Mouse (Mus musculus): ENCODE measurements around the gene Tasp1. TPM values are rescaled to one million over a fixed set of nuclear protein-coding genes. Genes with fewer than 3 reads are reported as not detected.
"Not testable (repeated sequence)": the region's sequence is repeated elsewhere in the genome, so short reads cannot be mapped to it uniquely, and the experiment has no call there.

Tasp1 gene
- polyA plus RNA-seq, 1 experiment, result not detected

GRCm38 (mm10) chr2:139932211-139932610 is 134.4 kb downstream of the Tasp1 start:
- Histone ChIP-seq H3K4me1 (ENCODE audit: control insufficient read depth, insufficient read depth, low read length) (no peaks in the 10 kb centered on the region), H3K27ac (ENCODE audit: insufficient read depth, low read depth, low read length) (no peak overlapping the region), H3K4me3 (ENCODE audit: insufficient read depth, low read depth, low read length) (no peak overlapping the region)
- 78% methylated on average over 2 of the region's 2 CpGs for WGBS
- TF ChIP-seq CTCF (IDR thresholded peaks at IDR 0.05; ENCODE audit: insufficient read depth, low read depth, low read length), result no peak
- TF ChIP-seq POLR2A (IDR thresholded peaks at IDR 0.05; ENCODE audit: insufficient read depth, low read depth, low read length), result no peak

DNA sequence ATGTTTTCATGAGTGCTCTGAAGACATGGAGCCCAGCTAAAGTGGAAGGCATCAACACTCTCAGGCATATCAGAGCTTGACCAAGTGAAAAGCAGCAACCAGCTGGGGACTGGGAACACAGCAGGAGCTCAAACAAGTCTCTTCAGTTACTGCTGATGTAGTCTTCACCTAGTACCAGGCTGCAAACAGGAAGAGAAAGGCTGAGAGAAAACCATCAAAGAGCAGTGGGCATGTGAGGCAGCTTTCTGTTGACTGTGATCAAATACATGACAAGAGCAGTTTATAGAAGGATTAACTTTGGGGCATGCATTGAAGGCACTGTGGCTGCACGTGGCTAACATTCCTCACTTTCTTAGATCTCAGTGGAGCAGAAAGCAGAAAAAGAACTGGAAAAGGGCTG is 141.7 kb downstream of the Tasp1 start:
- no peak overlapping the region for H3K4me3 ChIP-seq (ENCODE audit: insufficient read depth, low read depth, low read length)
- TF ChIP-seq CTCF (IDR thresholded peaks at IDR 0.05; ENCODE audit: insufficient read depth, low read depth, low read length) (no peak), POLR2A (IDR thresholded peaks at IDR 0.05; ENCODE audit: insufficient read depth, low read depth, low read length) (no peak)
- 35% methylated on average over 1 of the region's 1 CpGs for WGBS

GRCm38 (mm10) chr2:139921395-139921794 is 145.2 kb downstream of the Tasp1 start:
- H3K27ac ChIP-seq (ENCODE audit: insufficient read depth, low read depth, low read length); H3K4me3 ChIP-seq (ENCODE audit: insufficient read depth, low read depth, low read length); H3K4me1 ChIP-seq (ENCODE audit: control insufficient read depth, insufficient read depth, low read length): not testable (repeated sequence)

More for the DNA sequence above, 141.7 kb downstream of the Tasp1 start:
- Histone ChIP-seq H3K27ac (ENCODE audit: insufficient read depth, low read depth, low read length) (no peak overlapping the region), H3K4me1 (ENCODE audit: control insufficient read depth, insufficient read depth, low read length) (0 out of 2 replicates have a peak, but pooled peaks cover 2% of the 10 kb centered on the region)

- Histone ChIP-seq H3K27ac (ENCODE audit: insufficient read depth, low read depth, low read length) (no peak overlapping the region), H3K4me1 (ENCODE audit: control insufficient read depth, insufficient read depth, low read length) (0 out of 2 replicates have a peak, but pooled peaks cover 2% of the 10 kb centered on the region), H3K4me3 (ENCODE audit: insufficient read depth, low read depth, low read length) (no peak overlapping the region)
- TF ChIP-seq POLR2A (IDR thresholded peaks at IDR 0.05; ENCODE audit: insufficient read depth, low read depth, low read length) (no peak), CTCF (IDR thresholded peaks at IDR 0.05; ENCODE audit: insufficient read depth, low read depth, low read length) (no peak)
- WGBS, result 83% methylated on average over 2 of the region's 2 CpGs
Measured at GRCm38 (mm10) chr2:139919757-139920156, 146.8 kb downstream of the Tasp1 start.

GRCm38 (mm10) chr2:139906441-139907157 is 160.0 kb downstream of the Tasp1 start:
- no peaks in the 10 kb centered on the region for H3K4me1 ChIP-seq (ENCODE audit: control insufficient read depth, insufficient read depth, low read length)
- H3K27ac ChIP-seq (ENCODE audit: insufficient read depth, low read depth, low read length), result no peak overlapping the region
- no peak overlapping the region for H3K4me3 ChIP-seq (ENCODE audit: insufficient read depth, low read depth, low read length)
- TF ChIP-seq POLR2A (IDR thresholded peaks at IDR 0.05; ENCODE audit: insufficient read depth, low read depth, low read length), result no peak
- TF ChIP-seq CTCF (IDR thresholded peaks at IDR 0.05; ENCODE audit: insufficient read depth, low read depth, low read length), result no peak
- WGBS, result 90% methylated on average over 9 of the region's 9 CpGs

GRCm38 (mm10) chr2:139891405-139892089 is 175.1 kb downstream of the Tasp1 start:
- H3K4me1 ChIP-seq (ENCODE audit: control insufficient read depth, insufficient read depth, low read length), result no peaks in the 10 kb centered on the region
- no peak for TF ChIP-seq POLR2A (IDR thresholded peaks at IDR 0.05; ENCODE audit: insufficient read depth, low read depth, low read length)
- TF ChIP-seq CTCF (IDR thresholded peaks at IDR 0.05; ENCODE audit: insufficient read depth, low read depth, low read length), result no peak
- no peak overlapping the region for H3K27ac ChIP-seq (ENCODE audit: insufficient read depth, low read depth, low read length)
- no peak overlapping the region for H3K4me3 ChIP-seq (ENCODE audit: insufficient read depth, low read depth, low read length)

- 48% methylated on average over 4 of the region's 4 CpGs for WGBS
- H3K27ac ChIP-seq (ENCODE audit: insufficient read depth, low read depth, low read length), result no peak overlapping the region
Measured at GRCm38 (mm10) chr2:139884264-139884637, 182.4 kb downstream of the Tasp1 start.

DNA sequence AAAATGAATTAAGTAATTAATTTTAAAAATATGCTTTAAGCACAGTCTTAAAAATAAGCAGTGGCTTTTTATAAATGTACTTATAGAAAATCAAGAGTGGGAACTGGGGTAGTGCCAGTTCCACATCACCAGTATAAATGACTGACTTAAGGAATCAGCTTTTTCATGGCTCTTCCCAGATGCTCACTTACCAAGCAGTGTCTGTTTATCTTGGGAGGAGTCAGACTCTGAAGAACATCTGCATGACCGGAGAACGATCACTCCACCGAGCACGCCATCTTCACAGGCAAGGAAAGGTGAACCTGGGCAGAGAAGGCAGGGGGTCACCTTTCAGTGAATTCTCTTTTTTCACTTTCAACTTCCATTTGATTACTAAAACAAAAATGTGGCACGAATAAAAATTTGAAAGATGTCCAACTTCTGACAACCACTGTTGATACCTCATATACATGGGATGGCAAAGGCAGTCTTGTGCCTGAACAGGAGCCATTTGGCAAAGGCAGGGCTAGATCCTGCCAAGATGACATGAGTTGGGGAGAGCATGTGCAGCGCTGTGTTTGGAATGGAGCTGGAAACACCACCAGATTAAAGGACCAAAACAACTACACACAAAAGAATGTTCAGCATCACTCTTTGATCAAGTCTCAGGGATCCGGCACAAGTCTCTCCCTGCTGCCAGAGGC is 182.9 kb downstream of the Tasp1 start:
- Histone ChIP-seq H3K27ac (ENCODE audit: insufficient read depth, low read depth, low read length) (no peak overlapping the region), H3K4me1 (ENCODE audit: control insufficient read depth, insufficient read depth, low read length) (peaks cover 2% of the 10 kb centered on the region; the same call in 1 of the 2 replicates), H3K4me3 (ENCODE audit: insufficient read depth, low read depth, low read length) (no peak overlapping the region)
- TF ChIP-seq CTCF (IDR thresholded peaks at IDR 0.05; ENCODE audit: insufficient read depth, low read depth, low read length) (no peak), POLR2A (IDR thresholded peaks at IDR 0.05; ENCODE audit: insufficient read depth, low read depth, low read length) (no peak)
- 74% methylated on average over 7 of the region's 7 CpGs for WGBS

More at GRCm38 (mm10) chr2:139884264-139884637, 182.4 kb downstream of the Tasp1 start:
- TF ChIP-seq POLR2A (IDR thresholded peaks at IDR 0.05; ENCODE audit: insufficient read depth, low read depth, low read length) (no peak), CTCF (IDR thresholded peaks at IDR 0.05; ENCODE audit: insufficient read depth, low read depth, low read length) (no peak)
- no peak overlapping the region for H3K4me3 ChIP-seq (ENCODE audit: insufficient read depth, low read depth, low read length)
- peaks cover 2% of the 10 kb centered on the region; the same call in 1 of the 2 replicates for H3K4me1 ChIP-seq (ENCODE audit: control insufficient read depth, insufficient read depth, low read length)

- TF ChIP-seq CTCF (IDR thresholded peaks at IDR 0.05; ENCODE audit: insufficient read depth, low read depth, low read length), result no peak
- no peak for TF ChIP-seq POLR2A (IDR thresholded peaks at IDR 0.05; ENCODE audit: insufficient read depth, low read depth, low read length)
- 74% methylated on average over 7 of the region's 7 CpGs for WGBS
- no peak overlapping the region for H3K27ac ChIP-seq (ENCODE audit: insufficient read depth, low read depth, low read length)
- no peak overlapping the region for H3K4me3 ChIP-seq (ENCODE audit: insufficient read depth, low read depth, low read length)
- H3K4me1 ChIP-seq (ENCODE audit: control insufficient read depth, insufficient read depth, low read length), result no peaks in the 10 kb centered on the region
Measured at GRCm38 (mm10) chr2:139878052-139878621, 188.5 kb downstream of the Tasp1 start.

Data from olfactory bulb, adult 2 months (tissue).